Mouse (Mus musculus) T-helper 2 cell (primary cell): ENCODE data around the gene Thrap3.
"Not testable (repeated sequence)": the region's sequence is repeated elsewhere in the genome, so short reads cannot be mapped to it uniquely, and the experiment has no call there.

ENCODE experiments used
- in situ Hi-C: fragments of 300-600 bp; cut with MboI, MseI; formaldehyde crosslinking; loops from one replicate; pipeline ENCODE4 v1.15.1; 2025; ENCODE audit warnings: high pct_unique_total_duplicates

Thrap3 gene

DNA sequence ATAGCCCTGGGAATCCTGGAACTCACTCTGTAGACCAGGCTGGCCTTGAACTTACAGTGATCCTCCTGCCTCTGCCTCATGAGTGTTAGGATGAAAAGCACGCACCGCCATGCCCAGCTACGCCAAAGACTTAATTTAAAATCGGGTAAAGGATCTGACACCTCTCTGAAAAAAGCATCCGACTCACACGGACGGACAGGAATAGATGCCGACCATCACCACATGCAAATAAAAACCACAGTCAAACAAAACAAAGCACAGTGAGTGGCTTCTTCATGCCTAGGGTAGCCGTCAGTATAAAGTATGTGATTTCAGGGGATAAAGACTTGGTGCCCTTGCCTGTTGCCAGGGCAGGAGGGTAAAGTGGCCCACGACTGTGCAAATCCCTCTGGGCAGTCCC, 17.5 kb upstream of the Thrap3 start:
- in situ Hi-C loops, result loop anchor here (5.0 kb wide), 1 partner anchor 87 kb away; no protein-coding TSS in a partner anchor

- in situ Hi-C loops, result not testable (repeated sequence)
Observed at GRCm38 (mm10) chr4:126219540-126219939, 17.0 kb upstream of the Thrap3 start.

GRCm38 (mm10) chr4:126217771-126218170, 15.2 kb upstream of the Thrap3 start:
- in situ Hi-C loops, result no loop called here

DNA sequence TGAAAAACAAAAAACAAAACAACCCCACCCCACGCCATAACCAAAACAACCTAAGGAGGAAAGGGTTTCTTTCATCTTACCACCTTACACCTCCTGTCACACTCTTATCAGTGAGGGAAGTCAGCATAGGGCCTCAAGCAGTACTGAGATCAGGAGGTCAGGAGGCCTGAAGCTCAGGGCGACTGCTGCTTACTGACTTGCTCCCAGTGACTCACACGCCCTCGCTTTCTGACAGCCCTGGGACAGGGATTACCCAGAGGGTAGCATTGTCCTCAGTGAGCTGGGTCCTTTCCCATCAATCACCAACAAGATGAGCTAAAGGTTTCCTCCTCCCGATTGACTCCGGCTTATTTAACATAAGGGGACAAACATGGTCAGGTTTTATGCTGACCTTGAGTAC, 4.5 kb upstream of the Thrap3 start:
- in situ Hi-C loops, result loop anchor here (10.0 kb wide), 1 partner anchor 48 kb away; the partner anchor contains the start of gene Map7d1

DNA sequence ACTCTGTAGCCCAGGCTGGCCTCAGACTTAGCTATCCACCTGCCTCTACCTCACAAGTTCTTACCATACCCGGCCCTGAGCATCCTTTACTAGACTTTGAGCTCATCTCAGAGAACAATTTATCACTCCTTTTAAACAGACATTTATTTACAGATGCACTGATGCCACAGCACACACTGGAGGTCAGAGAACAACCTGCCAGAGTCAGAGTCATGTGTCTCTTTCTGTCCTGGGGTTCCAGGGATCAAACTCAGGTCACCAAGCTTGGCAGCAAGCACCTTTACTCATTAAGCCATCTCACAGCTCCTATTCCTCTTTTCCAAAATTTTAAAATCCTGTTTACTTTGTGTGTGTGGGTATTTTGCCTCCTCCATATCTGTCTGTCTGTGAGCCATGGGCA, 2.8 kb upstream of the Thrap3 start:
- in situ Hi-C loops, result loop anchor here (10.0 kb wide), 1 partner anchor 49 kb away; the partner anchor contains the start of gene Map7d1

DNA sequence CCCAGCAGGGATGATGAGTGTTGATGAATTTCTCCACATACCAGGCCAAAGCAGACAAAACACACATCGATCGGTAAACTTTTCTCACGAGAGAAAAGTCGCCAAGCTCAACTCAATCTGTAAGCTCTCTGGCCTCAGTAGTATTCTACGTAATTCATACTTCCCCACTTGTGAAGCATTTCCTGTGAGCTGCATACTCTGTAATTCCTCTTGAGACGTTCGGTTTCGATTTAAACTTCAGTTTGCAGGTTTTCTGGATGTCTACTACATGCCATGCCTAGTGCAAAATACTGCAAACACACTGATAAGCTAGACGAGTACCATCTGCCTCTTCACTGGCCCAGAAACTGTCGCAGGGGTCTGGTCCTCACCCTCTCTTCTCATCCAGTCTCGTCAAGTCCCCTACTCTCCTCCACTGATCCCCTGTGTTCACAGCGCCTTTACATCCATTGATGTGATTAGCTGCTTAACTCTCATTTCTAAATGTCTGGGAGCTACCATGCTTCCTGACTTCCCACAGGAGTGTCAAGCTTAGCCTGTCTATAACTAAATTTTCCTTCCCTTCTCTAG, 2.2 kb upstream of the Thrap3 start:
- in situ Hi-C loops, result loop anchor here (10.0 kb wide), 1 partner anchor 50 kb away; the partner anchor contains the start of gene Map7d1

- in situ Hi-C loops, result loop anchor here (10.0 kb wide), 1 partner anchor 51 kb away; the partner anchor contains the start of gene Map7d1
Observed at GRCm38 (mm10) chr4:126204016-126204415, 1.5 kb upstream of the Thrap3 start.

DNA sequence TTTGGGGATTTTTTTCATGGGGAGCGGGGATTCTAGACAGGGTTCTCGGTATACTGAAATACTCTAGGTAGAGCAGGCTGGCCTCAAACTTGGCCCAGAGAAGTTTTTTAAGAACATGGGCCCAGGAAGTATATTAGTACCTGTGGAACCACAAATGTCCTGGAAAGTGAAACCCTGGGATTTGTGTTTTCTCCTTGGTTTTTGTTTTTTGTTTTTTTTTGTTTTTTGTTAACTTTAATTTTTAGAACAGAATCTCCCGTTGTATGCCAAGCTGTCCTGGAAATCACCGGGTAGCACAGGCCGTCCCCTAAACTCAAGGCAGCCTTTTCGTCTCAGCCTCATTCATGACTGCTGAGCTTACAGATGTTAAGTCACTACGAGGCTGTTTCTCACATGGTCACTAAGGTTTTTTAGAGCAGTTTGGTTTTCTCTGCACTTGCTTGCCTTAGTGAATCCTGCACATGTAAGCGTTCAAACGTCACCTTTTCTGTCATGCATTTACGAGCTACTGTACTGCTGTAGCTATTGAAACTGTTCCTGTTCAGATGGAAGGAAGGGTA, 856 bp upstream of the Thrap3 start:
- in situ Hi-C loops, result loop anchor here (10.0 kb wide), 1 partner anchor 51 kb away; the partner anchor contains the start of gene Map7d1

DNA sequence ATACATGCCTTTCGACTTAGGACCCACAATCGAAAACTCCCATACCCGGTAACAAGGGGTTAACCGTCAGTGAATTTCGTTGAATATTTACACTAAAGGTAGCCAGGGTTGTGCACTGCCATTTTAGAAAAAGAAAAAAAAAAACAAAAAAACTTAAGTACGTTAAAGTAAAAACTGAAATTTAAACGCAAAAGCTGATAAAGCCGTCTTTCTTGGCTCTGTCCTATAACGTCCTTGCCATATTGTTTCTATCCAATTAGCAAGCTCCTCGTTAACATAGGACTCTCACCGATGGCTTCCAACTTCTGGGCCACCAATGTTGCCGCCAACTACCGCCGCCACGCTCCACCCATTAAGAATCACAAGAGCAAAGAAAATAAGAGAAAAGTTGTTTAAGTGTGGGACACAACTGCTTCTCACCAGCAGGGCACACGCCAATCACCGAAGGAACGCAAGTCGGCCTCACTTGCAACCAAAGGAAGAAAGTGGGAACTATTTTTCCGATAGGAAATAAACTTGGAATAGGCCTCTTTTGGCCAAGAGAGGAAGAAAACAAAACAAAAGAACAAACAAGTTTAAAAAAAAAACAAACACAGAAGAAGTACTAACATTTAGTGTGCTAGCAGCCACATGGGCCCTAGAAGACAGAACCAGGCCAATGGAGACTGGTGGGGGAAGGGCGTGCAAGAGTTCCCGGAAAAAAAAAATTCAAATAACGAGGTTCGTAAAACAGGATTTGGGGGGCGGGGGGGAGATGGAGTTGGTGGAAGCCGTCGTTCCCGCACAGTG, 852 bp downstream of the Thrap3 start:
- in situ Hi-C loops, result loop anchor here (10.0 kb wide), 1 partner anchor 53 kb away; the partner anchor contains the start of gene Map7d1

DNA sequence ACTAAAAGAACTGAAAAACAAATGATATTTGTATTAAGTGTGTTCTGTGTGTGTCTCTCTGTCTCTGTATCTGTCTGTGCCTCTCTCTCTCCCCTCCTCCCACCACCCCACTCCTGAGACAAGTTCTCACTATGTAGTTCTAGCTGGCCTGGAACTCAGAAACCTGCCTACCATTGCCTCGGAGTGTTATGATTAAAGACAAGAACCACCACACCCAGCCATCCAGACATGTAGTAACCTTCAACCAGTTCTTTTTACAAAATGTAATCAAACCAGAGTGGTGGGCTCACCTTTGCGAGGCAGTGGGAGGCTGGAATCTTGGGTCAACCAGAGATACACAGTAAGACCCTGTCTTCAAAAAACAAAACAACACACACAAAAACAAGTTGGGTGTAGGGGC, 1.9 kb downstream of the Thrap3 start:
- in situ Hi-C loops, result loop anchor here (10.0 kb wide), 1 partner anchor 54 kb away; the partner anchor contains the start of gene Map7d1

DNA sequence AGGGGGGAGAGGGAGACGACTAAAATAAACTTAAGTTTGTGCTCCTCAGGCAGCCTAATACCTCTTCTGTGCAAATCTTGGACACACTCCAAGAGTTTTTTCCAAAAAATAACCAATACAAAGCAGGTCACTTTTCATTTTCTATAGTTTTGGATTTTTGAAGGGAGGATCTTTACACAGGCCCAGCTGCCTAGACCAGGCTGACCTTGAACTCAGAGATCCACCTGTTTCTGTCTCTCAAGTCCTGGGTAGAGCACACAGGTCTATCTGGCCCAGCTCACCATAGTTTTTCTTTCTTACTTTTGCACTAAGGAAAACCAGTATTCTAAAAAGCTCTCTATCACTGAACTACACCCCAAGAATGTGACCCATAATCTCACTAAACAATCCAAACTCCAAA, 2.5 kb downstream of the Thrap3 start:
- in situ Hi-C loops, result loop anchor here (10.0 kb wide), 1 partner anchor 55 kb away; the partner anchor contains the start of gene Map7d1

DNA sequence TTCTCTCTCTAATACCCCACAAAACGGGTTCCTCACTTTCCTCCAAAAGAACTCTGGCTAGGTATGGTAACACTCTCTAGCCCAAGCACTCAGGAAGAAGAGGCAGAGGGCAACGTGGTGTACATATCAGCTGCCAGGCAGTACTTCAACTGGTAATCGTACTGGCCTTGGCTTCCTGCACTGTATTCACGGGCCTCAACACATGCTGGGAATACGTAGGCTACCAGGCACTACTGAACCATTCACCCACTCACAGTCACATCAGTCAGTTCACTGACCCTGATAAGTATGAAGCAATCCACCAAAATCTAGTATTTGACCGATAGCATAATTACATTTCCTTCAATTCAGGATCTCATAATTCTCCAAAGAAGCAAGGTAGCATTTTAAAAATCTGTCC, 3.0 kb downstream of the Thrap3 start:
- in situ Hi-C loops, result loop anchor here (10.0 kb wide), 1 partner anchor 1265 kb away; the partner anchor contains the start of genes 9930104L06Rik and Cdca8

DNA sequence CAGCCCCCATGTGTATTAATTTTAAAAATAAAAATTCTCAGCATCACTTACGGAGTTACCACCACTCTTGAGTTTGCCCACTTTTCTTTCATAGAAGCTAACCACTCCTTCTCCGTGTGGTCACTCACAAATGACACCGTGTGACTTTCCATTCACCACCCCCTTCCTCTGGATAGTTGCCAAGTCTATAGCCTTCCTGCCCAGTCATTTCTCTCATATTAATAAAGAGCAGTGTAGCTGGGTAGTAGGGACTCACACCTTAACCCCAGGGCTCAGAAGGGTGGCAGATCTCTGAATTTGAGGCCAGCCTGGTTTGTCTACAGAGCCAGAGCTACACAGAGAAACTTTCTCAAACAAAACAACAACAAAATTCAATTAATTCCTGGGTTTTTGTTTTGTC, 5.1 kb downstream of the Thrap3 start:
- in situ Hi-C loops, result loop anchor here (10.0 kb wide), 1 partner anchor 1263 kb away; the partner anchor contains the start of genes 9930104L06Rik and Cdca8

GRCm38 (mm10) chr4:126194916-126195315, 7.6 kb downstream of the Thrap3 start:
- in situ Hi-C loops, result loop anchor here (10.0 kb wide), 1 partner anchor 1260 kb away; the partner anchor contains the start of genes 9930104L06Rik and Cdca8

DNA sequence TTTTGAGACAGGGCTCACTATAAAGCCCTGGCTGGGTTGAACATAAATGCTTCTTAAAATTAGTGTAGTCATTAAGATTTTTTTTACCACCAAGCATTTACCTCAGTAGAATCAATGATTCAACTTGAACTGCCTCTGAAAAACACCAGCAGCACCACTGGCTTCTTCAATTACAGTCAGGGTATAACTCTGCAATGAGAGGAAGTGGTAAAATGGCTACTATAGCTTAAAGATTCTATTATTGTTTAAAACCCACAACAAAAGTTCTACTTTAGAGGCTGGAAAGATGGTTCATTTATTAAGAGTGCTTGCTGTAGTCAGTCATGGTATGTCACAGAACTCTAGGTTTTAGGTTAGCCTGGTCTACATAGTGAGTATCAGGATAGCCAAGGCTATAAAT, 8.3 kb downstream of the Thrap3 start:
- in situ Hi-C loops, result loop anchor here (10.0 kb wide), 1 partner anchor 1259 kb away; the partner anchor contains the start of genes 9930104L06Rik and Cdca8

GRCm38 (mm10) chr4:126190636-126191035, 11.9 kb downstream of the Thrap3 start:
- in situ Hi-C loops, result loop anchor here (10.0 kb wide), 1 partner anchor 1256 kb away; the partner anchor contains the start of genes 9930104L06Rik and Cdca8

DNA sequence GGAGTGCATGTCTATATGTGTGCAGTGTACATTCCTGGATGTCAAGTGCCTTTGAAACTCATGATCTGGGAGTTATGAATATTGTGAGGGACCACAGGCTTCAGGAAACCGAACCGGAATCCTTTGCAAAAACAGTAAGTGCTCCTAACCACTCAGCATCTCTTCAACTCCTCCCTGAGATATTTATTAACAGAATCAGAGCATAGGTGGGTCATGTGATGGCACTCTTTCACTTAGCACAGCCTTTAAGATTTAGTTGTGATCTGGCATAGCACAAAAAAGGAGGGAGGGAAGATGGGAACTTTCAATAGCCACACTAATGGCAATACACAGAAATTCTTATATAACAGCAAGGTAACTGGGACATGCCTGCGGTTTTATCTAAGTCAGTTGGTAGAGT, 15.5 kb downstream of the Thrap3 start:
- in situ Hi-C loops, result loop anchor here (10.0 kb wide), 1 partner anchor 1062 kb away; the partner anchor contains the start of gene Zc3h12a

- in situ Hi-C loops, result loop anchor here (10.0 kb wide), 1 partner anchor 1058 kb away; the partner anchor contains the start of gene Zc3h12a
Observed at GRCm38 (mm10) chr4:126183034-126183433, 19.5 kb downstream of the Thrap3 start.

DNA sequence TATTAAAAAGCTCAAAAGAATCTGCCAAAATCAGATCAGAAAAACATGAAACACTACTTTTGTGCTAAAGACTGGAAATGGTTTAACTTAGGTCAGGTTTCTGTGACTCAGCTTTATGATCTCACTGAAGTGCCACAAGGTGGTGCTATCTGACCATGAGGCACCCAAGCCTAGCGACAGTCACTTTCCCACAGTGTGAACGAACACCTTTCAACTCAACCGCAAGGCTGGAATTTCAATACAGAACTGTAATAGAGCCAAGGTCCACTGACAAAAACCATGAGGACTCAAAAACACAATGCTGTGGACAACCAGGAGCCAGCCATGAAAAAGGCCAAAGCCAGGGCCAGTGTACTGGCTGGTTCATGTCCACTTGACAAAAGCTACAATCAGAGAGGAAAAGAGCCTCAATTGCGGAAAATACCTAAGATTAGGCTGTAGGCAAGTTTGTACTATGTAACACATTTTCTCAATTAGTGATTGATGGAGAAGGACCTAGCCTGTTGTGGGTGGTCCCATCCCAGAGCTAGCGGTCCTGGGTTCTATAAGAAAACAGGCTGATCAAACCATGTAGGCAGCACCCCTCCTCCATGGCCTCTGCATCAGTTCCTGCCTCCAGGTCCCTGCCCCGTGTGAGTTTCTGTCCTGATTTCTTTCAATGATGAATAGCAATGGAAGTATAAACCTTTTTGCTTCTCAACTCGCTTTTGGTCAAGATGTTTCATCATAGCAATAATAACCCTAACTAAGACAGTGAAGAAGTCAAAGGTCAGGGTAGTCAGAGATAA, 21.2 kb downstream of the Thrap3 start:
- in situ Hi-C loops, result loop anchor here (10.0 kb wide), 1 partner anchor 1057 kb away; the partner anchor contains the start of gene Zc3h12a

GRCm38 (mm10) chr4:126175980-126176379, 26.6 kb downstream of the Thrap3 start:
- in situ Hi-C loops, result not testable (repeated sequence)

DNA sequence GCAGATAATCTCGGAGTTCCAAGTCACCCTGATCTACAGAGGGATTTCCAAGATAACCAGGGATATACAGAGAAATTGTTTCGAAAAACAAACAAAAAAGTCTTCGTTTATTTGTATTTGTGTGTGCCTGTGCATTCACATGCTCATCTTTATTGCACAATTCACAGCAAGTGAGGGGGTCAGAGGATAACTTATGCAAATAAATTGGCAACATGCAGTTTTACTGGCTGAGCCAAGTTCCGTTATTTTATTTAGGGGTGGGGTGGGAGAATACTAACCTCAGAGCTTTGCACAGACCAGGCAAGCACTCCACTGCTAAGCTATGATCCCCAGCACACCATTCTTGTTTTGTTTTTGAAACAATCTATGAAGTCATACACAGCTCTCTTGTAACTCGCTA, 28.8 kb downstream of the Thrap3 start:
- in situ Hi-C loops, result no loop called here
